Mouse (Mus musculus) hindbrain, embryonic 12.5 days (tissue): ENCODE data around the gene Pard6a. TPM values are rescaled to one million over a fixed set of nuclear protein-coding genes. Genes with fewer than 3 reads are reported as not detected.

Experiments used
- ATAC-seq: fragments of 200-750 bp; cut with Nextera tagmentation; 2 replicates; pipeline ENCODE4 v1.8.0; 2017; ENCODE audit warnings: moderate TSS enrichment; ENCODE audit not compliant: low FRiP score
- H3K27ac ChIP-seq: fragments of 300-500 bp; sonication (generic); 2 replicates; pipeline ENCODE4 v1.5.1; 2016; ENCODE audit warnings: mild to moderate bottlenecking
- H3K27me3 ChIP-seq: fragments of 300-500 bp; sonication (generic); 2 replicates; pipeline ENCODE4 v1.6.1; 2016; ENCODE audit warnings: mild to moderate bottlenecking
- H3K36me3 ChIP-seq: fragments of 300-500 bp; sonication (generic); 2 replicates; pipeline ENCODE4 v1.6.1; 2016; ENCODE audit warnings: mild to moderate bottlenecking
- H3K4me1 ChIP-seq: fragments of 300-500 bp; sonication (generic); 2 replicates; pipeline ENCODE4 v1.6.1; 2016
- H3K4me2 ChIP-seq: fragments of 300-500 bp; sonication (generic); replicated peaks from 2 replicates; pipeline ENCODE4 v1.6.1; 2016; ENCODE audit warnings: mild to moderate bottlenecking
- H3K4me3 ChIP-seq: fragments of 300-500 bp; sonication (generic); 2 replicates; pipeline ENCODE4 v1.5.1; 2016; ENCODE audit warnings: mild to moderate bottlenecking
- H3K9ac ChIP-seq: fragments of 300-500 bp; sonication (generic); 2 replicates; pipeline ENCODE4 v1.6.1; 2016; ENCODE audit warnings: mild to moderate bottlenecking, moderate library complexity
- H3K9me3 ChIP-seq: fragments of 300-500 bp; sonication (generic); replicated peaks from 2 replicates; pipeline ENCODE4 v1.6.1; 2016; ENCODE audit warnings: mild to moderate bottlenecking
- WGBS: fragments of 180-500 bp; shearing (Covaris S2); methylation state at CpG from one replicate; pipeline ENCODE4 v1.1.7; 2016; 5-methylcytosine and 5-hydroxymethylcytosine counted together
- polyA plus RNA-seq: library from polyadenylated mRNA; unstranded; fragments of >200 nt; fragmentation: Nextera tagmentation; extraction: Ambion mirVana; gene quantifications from 2 replicates; pipeline ENCODE4 v1.2.1, GENCODE M21; 2016

The Pard6a gene
- polyA plus RNA-seq = 29.5 and 29.7 TPM in 2 replicates

DNA sequence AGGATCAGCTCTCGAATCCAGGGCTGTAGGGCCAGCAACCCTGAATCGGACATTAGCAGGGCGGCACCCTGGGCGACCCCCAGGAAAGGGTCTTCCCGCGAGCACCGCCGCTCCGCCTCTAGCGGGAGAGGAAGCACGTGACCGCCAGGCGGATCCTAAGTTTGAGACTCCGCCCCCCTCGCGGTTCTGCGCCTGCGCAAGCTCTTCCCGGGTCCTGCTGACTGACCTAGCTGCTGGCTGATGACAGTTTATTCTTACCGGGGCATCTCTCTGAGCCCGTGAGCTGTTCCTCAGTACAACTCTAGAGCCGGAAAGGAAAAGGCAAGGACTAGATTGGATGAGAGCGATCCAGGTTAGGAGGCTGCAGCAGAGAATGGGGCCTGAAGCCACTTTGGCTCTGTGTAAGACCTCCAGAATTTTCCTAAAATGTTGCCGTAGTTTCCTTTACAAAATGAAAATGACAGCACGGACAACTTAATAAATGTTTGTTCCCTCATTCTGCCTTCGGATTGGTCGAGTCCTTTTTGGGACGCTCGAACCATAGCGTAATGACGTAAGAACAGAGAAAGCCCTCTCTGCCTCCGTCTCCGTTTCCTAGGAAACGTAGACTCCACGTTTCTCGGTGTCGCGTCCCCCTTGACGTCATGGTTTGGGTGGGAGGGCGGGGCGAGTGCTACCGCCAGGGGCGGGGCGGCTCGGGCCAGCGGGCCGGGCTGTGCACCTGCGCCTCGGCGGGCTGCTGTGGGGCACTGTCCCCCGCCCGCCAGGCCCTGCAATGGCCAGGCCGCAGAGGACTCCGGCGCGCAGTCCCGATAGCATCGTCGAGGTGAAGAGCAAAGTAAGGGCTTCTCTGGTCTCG is at the start of gene Pard6a, which contains the start of gene Acd:
Gene Pard6a, plus strand, starts transcription at position 183 of the 859 bp plus-strand sequence.
Gene Acd, minus strand, starts transcription at position 137 of the 859 bp plus-strand sequence.
- H3K4me1 ChIP-seq = peaks cover 23% of the 10 kb centered on the region
- peak within 1 kb of the TSS; percentile 90 for H3K4me2 ChIP-seq
- H3K27ac ChIP-seq = peak within 1 kb of the TSS; percentile 92
- ATAC-seq = peak; percentile 81
- under 1% methylated on average over 60 of the region's 60 CpGs for WGBS
- no peaks in the 10 kb centered on the region for H3K27me3 ChIP-seq
- peaks cover 50% of the 10 kb centered on the region for H3K36me3 ChIP-seq
- peak within 1 kb of the TSS; percentile 54 for H3K4me3 ChIP-seq
- peak within 1 kb of the TSS; percentile 73 for H3K9ac ChIP-seq
- H3K9me3 ChIP-seq = no peaks in the 10 kb centered on the region

DNA sequence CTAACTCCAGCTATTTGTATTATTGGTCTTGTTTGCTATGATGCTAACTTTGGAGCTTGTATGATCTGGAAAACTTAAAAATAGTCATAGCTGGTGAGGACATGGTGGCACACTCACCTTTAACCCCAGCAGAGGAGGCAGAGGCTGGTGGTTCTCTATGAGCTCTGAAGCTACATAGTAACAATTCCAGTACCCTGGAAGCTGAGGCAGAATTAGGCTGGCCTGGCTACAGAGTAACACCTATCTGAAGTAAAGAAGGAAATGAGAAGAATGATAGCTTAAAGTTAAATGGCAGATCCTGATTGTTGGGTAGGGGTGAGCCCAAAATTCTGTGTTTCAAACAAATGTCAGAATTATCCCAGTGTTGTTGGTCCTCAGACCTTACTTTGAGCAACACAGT is 43.3 kb upstream of the Pard6a start:
- Histone ChIP-seq H3K4me2 (no peak overlapping the region), H3K36me3 (peaks cover 15% of the 10 kb centered on the region), H3K9ac (no peak overlapping the region), H3K27ac (no peak overlapping the region), H3K9me3 (no peaks in the 10 kb centered on the region), H3K4me1 (peaks cover 2% of the 10 kb centered on the region; the same call in 1 of the 2 replicates), H3K4me3 (no peak overlapping the region), H3K27me3 (no peaks in the 10 kb centered on the region)
- no peak for ATAC-seq

DNA sequence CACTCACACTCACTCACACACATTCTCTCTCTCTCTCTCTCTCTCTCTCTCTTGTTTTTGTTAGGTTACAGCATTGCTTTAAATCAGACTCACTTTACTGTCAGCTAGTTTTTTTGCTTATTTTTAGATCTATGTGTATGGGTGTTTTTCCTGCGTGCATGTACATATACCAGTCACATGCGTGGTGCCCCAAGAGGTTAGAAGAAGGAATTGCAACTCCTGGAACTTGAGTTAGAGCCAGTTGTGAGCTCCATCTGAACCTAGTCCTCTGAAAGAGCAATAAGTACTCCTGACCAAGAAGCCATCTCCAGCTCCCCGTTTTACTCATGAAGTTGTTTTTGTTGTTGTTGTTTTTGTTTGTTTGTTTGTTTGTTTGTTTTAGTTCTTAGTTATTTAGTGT is 39.8 kb upstream of the Pard6a start:
- H3K4me3 ChIP-seq = no peak overlapping the region
- peaks cover 31% of the 10 kb centered on the region for H3K36me3 ChIP-seq
- no peaks in the 10 kb centered on the region for H3K27me3 ChIP-seq
- 85% methylated on average over 3 of the region's 3 CpGs for WGBS
- H3K4me1 ChIP-seq = peaks cover 2% of the 10 kb centered on the region; the same call in 1 of the 2 replicates
- no peak overlapping the region for H3K4me2 ChIP-seq
- no peak overlapping the region for H3K9ac ChIP-seq
- ATAC-seq = no peak
- H3K27ac ChIP-seq = no peak overlapping the region
- H3K9me3 ChIP-seq = no peaks in the 10 kb centered on the region

DNA sequence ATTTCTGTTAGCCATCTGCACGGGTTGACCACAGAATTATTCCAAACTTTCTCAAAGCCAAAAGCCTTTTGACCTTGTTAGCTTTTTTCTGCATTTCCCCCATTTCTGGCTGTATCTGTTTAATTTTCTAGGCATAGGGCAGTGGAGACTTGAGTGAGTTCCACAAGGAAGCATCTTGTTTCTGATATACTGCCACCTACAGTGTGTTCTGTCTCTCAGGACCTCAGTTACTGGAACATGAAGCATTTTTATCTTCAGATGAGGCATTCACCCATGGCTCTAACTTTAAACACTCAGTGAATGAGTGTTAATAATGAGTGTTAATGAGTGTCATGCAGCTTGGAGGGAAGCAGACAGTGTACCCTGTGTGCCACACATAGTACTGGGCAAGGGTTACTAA is 23.1 kb upstream of the Pard6a start:
- ATAC-seq = no peak
- Histone ChIP-seq H3K27me3 (no peaks in the 10 kb centered on the region), H3K9me3 (no peaks in the 10 kb centered on the region), H3K27ac (no peak overlapping the region), H3K4me3 (no peak overlapping the region), H3K36me3 (peaks cover 89% of the 10 kb centered on the region), H3K4me1 (no peaks in the 10 kb centered on the region), H3K9ac (no peak overlapping the region), H3K4me2 (no peak overlapping the region)
- 87% methylated on average over 1 of the region's 1 CpGs for WGBS

DNA sequence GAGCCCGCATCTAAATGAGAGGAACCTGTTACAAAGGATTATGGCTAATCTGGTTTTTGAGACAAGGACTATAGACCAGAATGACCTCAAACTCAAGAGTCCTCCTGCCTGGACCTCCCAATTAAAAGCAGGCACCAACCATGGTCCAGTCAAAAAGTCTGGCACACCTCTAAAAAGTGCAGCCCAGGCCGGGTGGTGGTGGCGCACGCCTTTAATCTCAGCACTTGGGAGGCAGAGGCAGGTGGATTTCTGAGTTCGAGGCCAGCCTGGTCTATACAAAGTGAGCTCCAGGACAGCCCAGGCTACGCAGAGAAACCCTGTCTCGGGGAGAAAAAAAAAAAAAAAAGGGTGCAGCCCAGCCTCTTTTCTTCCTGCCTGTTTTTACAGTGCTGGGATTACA is 15.6 kb upstream of the Pard6a start:
- 85% methylated on average over 7 of the region's 7 CpGs for WGBS
- no peak overlapping the region for H3K4me3 ChIP-seq
- H3K27me3 ChIP-seq = no peaks in the 10 kb centered on the region
- H3K27ac ChIP-seq = no peak overlapping the region
- peaks cover 7% of the 10 kb centered on the region for H3K4me1 ChIP-seq
- H3K9me3 ChIP-seq = no peaks in the 10 kb centered on the region
- no peak overlapping the region; the same call in 1 of the 2 replicates for H3K4me2 ChIP-seq
- H3K36me3 ChIP-seq = peaks cover 38% of the 10 kb centered on the region
- no peak for ATAC-seq
- no peak overlapping the region for H3K9ac ChIP-seq

DNA sequence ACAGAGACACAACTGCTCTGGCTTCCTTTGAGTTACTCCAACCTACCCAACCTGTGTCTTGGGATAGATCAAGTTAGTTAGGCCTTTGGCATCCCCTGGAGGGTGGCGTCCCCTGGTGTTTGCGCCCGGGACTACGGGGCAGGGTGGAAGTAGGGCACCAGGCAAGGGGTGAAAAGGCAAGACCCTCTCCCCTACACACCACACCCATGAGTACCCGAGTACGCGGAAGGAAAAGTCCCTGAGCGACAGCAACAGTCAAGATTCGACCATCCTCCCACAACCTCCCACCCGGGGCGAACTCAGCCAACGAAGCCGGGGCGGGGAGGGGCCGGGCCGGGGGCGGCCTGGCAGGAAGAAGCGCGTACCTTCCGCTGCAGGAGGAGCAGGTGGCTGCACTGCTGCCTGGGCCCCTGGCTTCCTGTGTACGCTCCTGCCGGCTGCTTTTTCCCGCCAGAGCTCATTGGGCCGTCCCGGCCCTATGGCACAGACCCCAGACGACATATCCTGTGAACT is 15.1 kb upstream of the Pard6a start, which contains the start of gene Carmil2:
Gene Carmil2, plus strand, starts transcription at position 479 of the 513 bp plus-strand sequence.
- no peaks in the 10 kb centered on the region for H3K9me3 ChIP-seq
- H3K9ac ChIP-seq = no peak within 1 kb of the TSS
- no peak within 1 kb of the TSS; the same call in 1 of the 2 replicates for H3K4me3 ChIP-seq
- H3K4me1 ChIP-seq = peaks cover 7% of the 10 kb centered on the region
- H3K27ac ChIP-seq = no peak within 1 kb of the TSS
- ATAC-seq = peak; percentile 47; the same call in 1 of the 2 replicates
- WGBS = 13% methylated on average over 26 of the region's 26 CpGs
- no peaks in the 10 kb centered on the region for H3K27me3 ChIP-seq
- H3K36me3 ChIP-seq = peaks cover 33% of the 10 kb centered on the region
- H3K4me2 ChIP-seq = peak within 1 kb of the TSS; percentile 26; the same call in 1 of the 2 replicates

DNA sequence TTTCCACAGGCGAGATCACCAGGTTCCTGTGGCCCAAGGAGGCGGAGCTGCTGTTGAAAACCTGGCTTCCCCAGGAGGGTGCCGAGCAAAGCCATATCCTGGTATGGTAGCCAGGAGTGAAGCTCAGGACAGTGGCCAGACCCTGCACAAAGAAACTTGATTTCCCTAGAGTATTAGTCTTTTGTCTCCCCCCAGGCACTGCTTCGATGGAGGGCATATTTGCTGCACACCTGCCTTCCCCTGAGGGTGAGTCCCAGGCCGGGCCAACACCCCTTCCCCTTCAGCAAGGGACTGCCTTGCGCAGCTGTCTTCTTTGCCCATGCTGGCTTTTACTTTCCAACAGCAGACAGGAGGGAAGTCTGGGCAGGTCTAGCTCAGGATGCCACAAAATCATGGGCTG is 14.4 kb upstream of the Pard6a start:
- Histone ChIP-seq H3K4me2 (no peak overlapping the region), H3K9ac (no peak overlapping the region), H3K27ac (no peak overlapping the region), H3K36me3 (peaks cover 26% of the 10 kb centered on the region), H3K4me3 (no peak overlapping the region), H3K9me3 (no peaks in the 10 kb centered on the region), H3K4me1 (peaks cover 7% of the 10 kb centered on the region), H3K27me3 (no peaks in the 10 kb centered on the region)
- WGBS = 65% methylated on average over 6 of the region's 6 CpGs
- ATAC-seq = no peak

- peaks cover 18% of the 10 kb centered on the region for H3K36me3 ChIP-seq
- H3K4me3 ChIP-seq = no peak overlapping the region
- 72% methylated on average over 8 of the region's 8 CpGs for WGBS
- no peak overlapping the region for H3K27ac ChIP-seq
- H3K4me1 ChIP-seq = peaks cover 7% of the 10 kb centered on the region
- no peaks in the 10 kb centered on the region for H3K27me3 ChIP-seq
- no peaks in the 10 kb centered on the region for H3K9me3 ChIP-seq
- H3K4me2 ChIP-seq = no peak overlapping the region
- H3K9ac ChIP-seq = no peak overlapping the region
- no peak for ATAC-seq
These were observed 13.4 kb upstream of the Pard6a start for GRCm38 (mm10) chr8:105687512-105687911.

DNA sequence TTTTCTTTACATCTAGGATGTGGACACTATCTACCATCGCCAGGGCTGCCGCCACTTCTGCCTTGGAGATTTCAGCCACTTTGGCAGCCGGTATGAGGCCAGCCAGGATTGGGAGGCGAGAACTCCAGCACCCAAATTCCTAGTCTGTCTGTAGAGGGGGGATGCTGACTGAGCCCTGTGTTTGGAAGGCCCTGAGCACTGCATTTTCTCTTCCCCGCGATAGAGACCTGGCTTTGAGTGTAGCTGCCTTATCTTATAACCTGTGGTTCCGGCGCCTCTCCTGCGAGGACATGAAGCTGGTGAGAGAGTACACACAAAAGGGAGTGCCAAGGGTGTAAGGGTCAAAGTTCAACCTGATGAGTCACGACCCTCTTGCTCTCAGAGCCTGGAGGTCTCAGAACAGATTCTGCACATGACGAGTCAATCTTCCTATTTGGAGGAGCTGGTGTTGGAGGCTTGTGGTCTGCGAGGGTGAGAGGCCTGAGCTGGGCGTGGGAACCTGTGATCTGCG is 12.7 kb upstream of the Pard6a start:
- peaks cover 16% of the 10 kb centered on the region for H3K36me3 ChIP-seq
- H3K27ac ChIP-seq = no peak overlapping the region
- ATAC-seq = no peak
- H3K27me3 ChIP-seq = no peaks in the 10 kb centered on the region
- no peak overlapping the region for H3K9ac ChIP-seq
- no peak overlapping the region for H3K4me2 ChIP-seq
- 70% methylated on average over 14 of the region's 14 CpGs for WGBS
- no peaks in the 10 kb centered on the region for H3K9me3 ChIP-seq
- H3K4me3 ChIP-seq = no peak overlapping the region
- H3K4me1 ChIP-seq = peaks cover 7% of the 10 kb centered on the region

GRCm38 (mm10) chr8:105689256-105689982 is 11.5 kb upstream of the Pard6a start:
- Histone ChIP-seq H3K4me3 (no peak overlapping the region), H3K27ac (no peak overlapping the region), H3K4me1 (peaks cover 17% of the 10 kb centered on the region), H3K4me2 (no peak overlapping the region), H3K36me3 (peaks cover 4% of the 10 kb centered on the region; the same call in 1 of the 2 replicates), H3K27me3 (no peaks in the 10 kb centered on the region), H3K9ac (no peak overlapping the region), H3K9me3 (no peaks in the 10 kb centered on the region)
- 64% methylated on average over 35 of the region's 35 CpGs for WGBS
- ATAC-seq = no peak

GRCm38 (mm10) chr8:105689983-105690360 is 11.0 kb upstream of the Pard6a start:
- H3K9me3 ChIP-seq = no peaks in the 10 kb centered on the region
- no peak overlapping the region for H3K27ac ChIP-seq
- no peak for ATAC-seq
- no peak overlapping the region for H3K4me3 ChIP-seq
- no peak overlapping the region for H3K9ac ChIP-seq
- WGBS = 89% methylated on average over 9 of the region's 9 CpGs
- H3K4me2 ChIP-seq = no peak overlapping the region
- peaks cover 22% of the 10 kb centered on the region for H3K4me1 ChIP-seq
- H3K36me3 ChIP-seq = 0 out of 2 replicates have a peak, but pooled peaks cover 4% of the 10 kb centered on the region
- H3K27me3 ChIP-seq = no peaks in the 10 kb centered on the region

DNA sequence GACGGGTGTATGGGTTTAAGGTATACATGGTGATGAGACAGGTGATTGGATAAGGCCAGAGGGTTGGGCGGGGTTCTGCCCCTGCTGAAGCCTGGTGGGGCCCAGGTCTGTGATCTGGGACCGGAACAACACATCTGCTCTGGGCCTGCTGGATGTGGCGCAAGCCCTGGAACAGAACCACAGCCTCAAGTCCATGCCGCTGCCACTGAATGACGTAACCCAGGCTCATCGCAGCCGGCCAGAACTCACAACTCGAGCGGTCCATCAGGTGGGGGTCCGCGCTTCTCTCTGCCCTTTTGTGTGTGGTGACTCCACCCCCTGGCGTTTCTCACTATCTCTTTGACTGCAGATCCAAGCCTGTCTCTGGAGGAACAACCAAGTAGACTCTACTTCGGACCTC is 10.0 kb upstream of the Pard6a start:
- no peak overlapping the region for H3K9ac ChIP-seq
- no peaks in the 10 kb centered on the region for H3K27me3 ChIP-seq
- H3K9me3 ChIP-seq = no peaks in the 10 kb centered on the region
- H3K4me1 ChIP-seq = peaks cover 25% of the 10 kb centered on the region
- no peak overlapping the region for H3K4me3 ChIP-seq
- peaks cover 4% of the 10 kb centered on the region; the same call in 1 of the 2 replicates for H3K36me3 ChIP-seq
- no peak overlapping the region for H3K4me2 ChIP-seq
- 83% methylated on average over 14 of the region's 14 CpGs for WGBS
- H3K27ac ChIP-seq = no peak overlapping the region
- ATAC-seq = no peak
